Mouse (Mus musculus) neutrophil, adult 5-6 weeks (primary cell): ENCODE results near the gene 5530401A14Rik. TPM values are rescaled to one million over a fixed set of nuclear protein-coding genes. Genes with fewer than 3 reads are reported as not detected.

ENCODE experiments used
- ATAC-seq: fragments of 151-379, 151-347 bp; 2 replicates; pipeline ENCODE4 v1.8.0; 2017; ENCODE audit warnings: mild to moderate bottlenecking, moderate TSS enrichment; ENCODE audit not compliant: insufficient number of reproducible peaks, poor library complexity, low FRiP score, severe bottlenecking; ENCODE audit errors: extremely low read depth
- total RNA-seq: library from RNA; stranded (forward); fragments of 200-1000 nt; gene quantifications from 2 replicates; pipeline ENCODE4 v1.2.3, GENCODE M21; 2017

The 5530401A14Rik gene
- total RNA-seq: not detected in 2 replicates

GRCm38 (mm10) chr11:81860250-81860972 is at the start of gene 5530401A14Rik:
Gene 5530401A14Rik (plus strand): TSS chr11:81860673.
- no peak for ATAC-seq

DNA sequence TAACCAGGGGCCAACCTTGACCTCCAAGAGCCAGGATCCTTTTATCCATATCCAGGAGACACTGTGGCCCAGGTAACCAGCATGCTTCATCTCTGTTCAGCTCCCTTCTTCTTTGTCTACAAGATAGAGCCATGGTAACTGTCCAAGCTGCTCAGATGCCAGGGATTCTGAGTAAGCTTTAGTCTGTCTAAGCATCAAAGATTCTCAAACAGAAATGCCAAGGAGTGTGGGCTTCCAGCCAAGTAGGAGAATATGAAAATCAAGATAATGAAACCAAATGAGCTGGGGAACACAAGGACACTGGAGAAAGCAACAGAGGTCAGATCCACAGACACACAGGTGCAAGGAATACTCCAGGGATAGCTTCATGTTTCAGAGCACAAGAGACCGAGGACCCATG is 45.7 kb upstream of the 5530401A14Rik start:
- ATAC-seq: no peak

- no peak for ATAC-seq
These were observed 43.9 kb upstream of the 5530401A14Rik start for GRCm38 (mm10) chr11:81816531-81816930.

DNA sequence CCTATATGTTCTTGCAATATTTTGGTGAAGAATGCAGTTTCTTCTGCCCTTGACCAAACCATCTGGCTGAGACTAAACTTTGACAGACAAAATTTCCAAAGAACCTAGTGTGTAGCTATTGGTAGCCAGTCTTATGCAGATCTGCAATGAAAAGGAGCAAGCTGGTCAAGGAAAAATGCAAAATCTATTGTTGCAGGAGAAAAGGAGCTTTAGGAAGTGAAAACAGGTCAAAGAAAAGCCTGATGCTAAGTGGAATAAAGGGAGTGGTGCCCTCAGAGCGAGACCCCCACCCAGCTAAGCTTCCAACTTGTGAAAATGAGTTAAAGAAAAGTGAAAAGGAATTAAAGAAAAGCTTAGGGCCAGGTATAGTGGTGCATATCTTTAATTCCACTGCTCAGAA is 28.1 kb upstream of the 5530401A14Rik start:
- ATAC-seq: no peak

DNA sequence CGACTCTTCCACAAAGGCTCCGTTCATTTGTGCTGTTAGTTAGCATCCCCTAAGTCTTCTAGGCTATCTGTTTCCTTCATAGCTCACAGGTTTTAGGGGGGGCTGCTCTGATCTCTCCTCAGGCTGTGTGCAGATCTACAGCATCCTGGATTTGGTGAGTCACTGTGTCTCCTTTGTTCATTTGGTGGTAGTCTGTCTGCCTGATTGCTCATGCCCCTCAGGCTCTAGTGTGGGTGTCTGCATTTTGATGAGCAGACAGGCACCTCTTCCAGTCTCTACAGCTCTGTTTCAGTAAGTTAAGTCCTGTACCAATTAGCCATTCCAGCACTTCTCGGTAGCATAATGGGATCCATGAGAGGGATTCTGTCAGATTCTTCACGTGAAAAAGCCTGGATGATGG is 22.0 kb upstream of the 5530401A14Rik start:
- no peak for ATAC-seq

DNA sequence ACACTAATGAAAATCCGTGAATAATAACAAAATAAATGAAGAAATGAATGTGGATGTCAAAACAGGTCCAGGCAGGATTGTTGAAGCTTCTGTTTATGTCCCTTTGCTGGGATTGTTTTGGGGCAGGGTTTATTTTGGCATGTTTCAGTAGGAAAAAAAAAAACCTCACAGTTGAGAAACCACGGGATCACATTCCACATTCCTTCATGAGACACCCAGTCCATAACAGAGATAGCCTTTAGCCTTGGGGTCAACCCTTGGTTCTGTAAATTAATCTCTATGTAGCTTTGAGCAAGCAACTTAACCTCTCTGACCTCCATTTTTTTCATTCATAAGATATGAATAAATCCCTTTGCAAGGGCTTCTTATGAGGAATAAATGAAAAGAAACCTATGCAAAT is 19.5 kb upstream of the 5530401A14Rik start:
- ATAC-seq: no peak

DNA sequence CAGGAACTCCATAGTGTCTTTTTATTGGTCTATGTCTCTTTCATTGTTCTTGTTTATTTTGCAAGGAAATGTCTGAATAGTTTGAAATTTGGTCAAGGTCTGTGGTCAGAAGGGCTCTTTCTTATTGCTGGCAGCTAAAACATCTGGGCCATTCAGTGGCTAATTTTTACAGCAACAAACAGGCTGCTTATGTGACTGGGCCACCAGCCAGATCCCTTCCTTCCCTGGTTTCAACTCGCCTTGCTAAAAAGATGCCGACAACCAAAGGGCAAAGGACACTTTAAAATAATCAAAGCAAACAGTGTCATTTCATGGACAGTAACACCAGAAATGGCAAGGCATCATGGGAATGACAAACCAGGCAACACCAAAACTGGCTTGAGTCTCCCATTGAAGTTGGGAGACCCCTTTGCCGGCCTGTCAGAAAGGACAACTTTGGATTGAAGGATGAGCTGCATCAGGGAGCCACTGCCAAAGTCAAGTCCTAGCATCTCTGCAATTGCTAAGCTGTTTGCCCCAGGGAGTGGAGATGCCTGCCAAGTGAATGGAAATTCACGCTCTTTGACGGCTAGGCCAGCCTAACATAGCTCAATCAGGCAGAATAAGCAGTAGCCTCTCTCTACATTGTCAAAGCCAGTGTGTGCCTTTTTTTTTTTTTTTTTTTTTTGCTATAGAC is 15.3 kb upstream of the 5530401A14Rik start:
- ATAC-seq: no peak

GRCm38 (mm10) chr11:81845686-81846036 is 14.8 kb upstream of the 5530401A14Rik start:
- no peak for ATAC-seq

DNA sequence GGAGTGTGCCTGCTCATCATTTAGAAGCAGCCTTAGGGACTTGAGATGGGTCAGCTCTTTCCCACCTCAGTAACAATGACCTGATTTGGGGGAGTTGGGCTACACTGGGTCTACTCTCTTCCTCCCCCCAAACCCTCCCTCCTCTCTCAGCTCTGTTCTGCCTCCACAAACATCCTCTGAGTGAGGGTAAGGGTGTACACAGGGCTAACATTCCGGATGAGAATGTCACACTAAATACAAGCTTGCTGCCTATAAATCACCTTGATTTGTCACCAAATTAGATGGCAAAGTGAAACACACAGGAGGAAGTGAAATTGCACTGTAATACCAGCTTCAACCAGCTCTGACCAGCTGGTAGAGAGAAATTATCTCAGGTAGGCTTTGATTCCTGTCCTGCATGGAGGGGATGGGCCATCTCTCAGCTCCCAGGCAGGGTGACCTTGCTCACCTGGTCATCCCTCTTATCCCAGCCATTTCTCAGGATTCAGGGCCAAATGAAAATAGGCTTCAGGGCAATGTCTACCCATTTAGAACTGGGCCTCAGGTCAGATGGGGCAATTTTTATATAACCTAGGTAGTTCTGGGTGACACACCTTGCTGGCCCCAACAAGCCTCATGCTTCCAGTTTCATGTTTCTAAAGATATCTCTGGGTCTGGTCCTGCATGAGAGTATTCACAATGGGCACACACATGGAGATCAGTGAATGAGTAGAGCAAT is 12.5 kb upstream of the 5530401A14Rik start:
- ATAC-seq: no peak

- no peak for ATAC-seq
These were observed 5.3 kb downstream of the 5530401A14Rik start for GRCm38 (mm10) chr11:81865661-81866382.

DNA sequence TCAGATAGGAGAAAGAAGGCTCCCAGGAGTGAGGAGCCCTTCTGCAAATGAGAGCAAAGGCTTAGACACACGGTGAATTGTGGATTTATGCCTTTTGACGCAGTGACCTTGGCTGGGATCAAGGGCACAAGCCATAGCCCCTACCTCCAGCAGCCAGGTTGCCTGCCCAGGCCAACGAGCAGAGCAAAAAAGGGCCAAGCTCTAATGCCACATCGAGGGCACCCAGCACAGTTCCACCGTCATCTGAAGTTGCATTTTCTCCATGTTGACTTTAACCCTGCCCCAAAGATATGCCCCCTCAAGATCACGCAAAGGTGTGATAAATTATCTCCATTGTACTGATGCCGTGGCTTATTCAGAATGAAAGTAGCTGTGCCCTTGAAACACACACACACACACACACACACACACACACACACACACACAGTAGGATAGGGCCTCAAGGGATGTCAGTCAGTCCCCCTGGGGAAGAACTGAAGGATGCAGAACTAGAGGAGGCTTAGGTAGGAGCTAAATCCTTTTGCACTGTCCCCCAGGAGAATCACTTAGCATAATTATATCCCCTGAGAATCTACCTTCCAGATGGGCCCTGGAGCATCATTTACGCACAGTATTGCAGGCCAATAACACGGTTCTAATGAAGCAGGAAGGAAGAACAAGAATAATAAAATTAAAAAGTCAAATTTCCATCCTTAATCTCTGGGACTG is 11.2 kb downstream of the 5530401A14Rik start:
- no peak for ATAC-seq

DNA sequence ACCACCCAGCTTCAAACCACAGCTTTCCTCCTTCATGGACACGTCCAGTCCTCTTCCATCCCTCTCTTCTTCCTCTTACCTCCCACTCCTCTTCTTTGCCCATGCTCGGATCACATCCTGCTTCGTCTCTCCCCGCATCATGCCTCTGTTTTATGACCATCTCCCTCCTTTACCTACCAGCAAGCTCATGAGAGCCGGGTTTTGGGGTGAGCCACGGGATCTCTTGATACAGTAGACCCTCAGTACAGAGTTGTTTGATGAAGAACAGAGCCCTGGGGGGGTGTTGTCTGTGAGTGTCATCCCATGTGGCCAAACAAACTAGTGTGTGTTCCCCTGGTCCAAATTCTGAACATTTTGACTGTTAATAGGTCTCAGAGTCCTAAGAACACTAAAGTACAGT is 36.0 kb downstream of the 5530401A14Rik start:
- no peak for ATAC-seq

- ATAC-seq: no peak
These were observed 37.3 kb downstream of the 5530401A14Rik start for GRCm38 (mm10) chr11:81897547-81898354.

- ATAC-seq: peak; percentile 30; the same call in 1 of the 2 replicates
These were observed 41.8 kb downstream of the 5530401A14Rik start for GRCm38 (mm10) chr11:81902318-81902717.

DNA sequence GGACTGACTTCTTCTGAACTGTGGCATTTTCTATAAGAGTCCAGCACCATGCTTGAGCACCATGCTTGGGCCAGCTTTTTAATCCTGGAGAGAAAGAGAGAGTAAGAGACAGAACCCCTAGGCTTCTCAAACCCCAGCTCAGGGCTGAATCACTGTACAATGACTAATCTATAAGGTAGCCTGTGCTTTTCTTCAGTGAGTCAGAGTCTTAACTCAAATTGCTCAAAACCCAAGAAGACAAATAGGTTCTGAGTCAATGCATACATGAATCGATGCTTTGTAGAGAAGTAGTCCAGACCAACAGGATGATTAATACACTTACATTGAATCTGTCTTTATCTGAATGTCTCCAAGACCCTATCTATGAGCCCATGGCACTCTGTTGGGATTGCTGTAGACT is 48.3 kb downstream of the 5530401A14Rik start:
- no peak for ATAC-seq

- ATAC-seq: no peak
These were observed 49.0 kb downstream of the 5530401A14Rik start for GRCm38 (mm10) chr11:81909397-81909894.

DNA sequence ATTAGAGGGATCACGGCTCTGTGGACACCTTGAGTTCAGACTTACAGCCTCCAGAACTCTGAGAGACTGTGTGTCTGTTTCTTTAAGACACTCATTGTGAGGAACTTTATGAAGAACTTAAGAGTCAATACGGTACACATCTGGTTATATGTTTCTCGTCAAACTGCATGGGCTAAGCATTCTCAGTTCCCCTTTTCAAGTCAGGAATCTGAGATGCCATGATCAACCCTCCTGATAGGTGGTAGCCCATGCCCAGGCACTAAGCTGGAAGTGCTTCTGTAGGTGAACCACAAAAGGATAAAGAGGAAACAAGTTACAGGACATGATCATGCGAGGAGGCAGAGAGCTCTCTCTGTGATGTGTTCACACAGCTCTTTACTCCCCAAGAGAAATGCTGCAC is 52.6 kb downstream of the 5530401A14Rik start:
- ATAC-seq: no peak

DNA sequence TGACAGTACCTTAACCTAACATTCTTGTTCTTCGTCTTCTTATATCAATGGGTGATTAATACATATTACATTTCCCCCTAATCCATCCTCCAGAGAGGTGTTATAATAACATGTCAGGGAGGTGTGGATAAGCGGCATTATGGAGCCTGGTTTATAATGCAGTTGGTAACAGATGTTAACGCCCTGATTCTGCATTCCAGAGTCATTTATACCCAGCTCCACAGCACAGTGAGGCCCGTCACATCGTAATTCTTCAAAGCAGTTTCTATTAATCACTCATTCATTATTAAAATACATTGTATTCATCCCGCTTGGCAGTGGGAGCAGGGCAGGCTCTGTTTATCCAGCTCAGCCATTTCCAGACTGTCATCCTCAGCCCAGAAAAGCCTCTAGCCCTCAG is 55.0 kb downstream of the 5530401A14Rik start:
- ATAC-seq: no peak
